Mouse (Mus musculus) spleen, adult 2 months (tissue): ENCODE results near the gene Ifnl3.

Experiments used
- CTCF ChIP-seq: fragments of 200-500 bp; IDR thresholded peaks from 2 replicates; pipeline ENCODE4 v1.5.1; 2011; ENCODE audit warnings: mild to moderate bottlenecking, inconsistent platforms; ENCODE audit not compliant: insufficient read depth, insufficient read length, insufficient replicate concordance; ENCODE audit errors: extremely low read depth
- POLR2A ChIP-seq: fragments of 200-500 bp; IDR thresholded peaks from 2 replicates; pipeline ENCODE4 v1.6.1; 2011; ENCODE audit warnings: low read depth, low read length, inconsistent platforms

DNA sequence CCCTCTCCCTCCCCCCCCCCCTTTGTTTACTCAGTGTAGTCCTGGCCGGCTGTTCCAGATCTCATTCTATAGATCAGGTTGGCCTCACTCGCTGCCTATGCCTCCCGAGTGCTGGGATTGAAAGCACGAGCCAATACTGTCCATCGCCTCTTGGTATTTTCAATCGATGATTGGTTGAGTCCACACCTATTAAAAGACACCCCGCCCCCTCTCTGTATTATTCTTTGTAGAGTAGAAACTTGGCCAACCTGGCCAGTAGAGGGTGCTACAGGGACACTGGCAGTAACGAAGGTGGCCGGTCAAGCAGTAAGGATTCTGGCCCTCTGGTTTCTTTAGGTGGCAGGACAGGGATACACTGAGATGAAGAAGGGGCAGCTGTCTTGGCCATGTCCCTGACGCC is 32.2 kb upstream of the Ifnl3 start:
- TF ChIP-seq POLR2A (no peak), CTCF (peak; percentile 31; the same call in 1 of the 2 replicates)
